8 mouse cellular contexts compared by ENCODE assay signal in the genomic region with DNA sequence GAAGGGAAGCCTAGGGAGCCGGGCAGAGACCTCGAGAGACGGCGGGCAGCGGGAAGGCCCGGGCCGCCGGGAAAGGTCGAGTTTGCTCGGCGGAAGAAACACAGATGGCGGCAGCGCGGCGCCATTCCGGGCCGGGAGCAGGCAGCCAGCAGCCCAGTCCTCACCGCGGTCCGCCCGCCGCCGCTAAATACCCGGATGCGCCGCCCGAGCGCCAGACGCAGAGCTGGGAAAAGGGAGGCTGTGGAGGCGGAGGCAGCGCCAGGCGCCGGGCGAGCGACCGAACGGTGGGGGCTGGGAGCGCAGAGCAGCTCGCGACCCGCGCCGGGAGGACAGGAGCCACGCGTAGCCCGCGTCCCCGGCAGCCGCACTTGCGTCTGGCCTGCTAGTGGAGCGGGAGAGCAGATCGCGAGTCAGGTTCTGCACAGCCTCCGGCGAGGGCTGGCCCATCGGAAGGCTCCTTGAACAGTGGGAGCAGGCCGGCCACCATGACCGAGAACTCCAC. TPM values are rescaled to one million over a fixed set of nuclear protein-coding genes. Genes with fewer than 3 reads are reported as not detected.
A peak's percentile ranks its signal among the peaks of the same experiment; 100 is the strongest.
DNase-seq lines count a peak whose midpoint lies in the region; ATAC-seq and TF ChIP-seq lines count a peak whose summit lies in the region.

Gene H1f0 (plus strand): TSS at position 214 of the 502 bp plus-strand sequence.

- H3K27ac ChIP-seq in intestine, postnatal 0 days (ENCODE audit: low read depth, low read length), result peak within 1 kb of the TSS; percentile 98
- peak within 1 kb of the TSS; percentile 100 for H3K27ac ChIP-seq in midbrain, embryonic 10.5 days (replicated peaks)

- peak; percentile 89 for DNase-seq in adrenal gland, adult 8-10 months
- peak; percentile 84 for DNase-seq in embryo, embryonic 11.5 days (ENCODE audit: low read depth, low spot score)
- DNase-seq in gonadal fat pad, adult 2 months (ENCODE audit: low read depth), result no peak
- peak; percentile 95 to 96 for DNase-seq in left cerebral cortex, postnatal 36 days (ENCODE audit: low spot score in 2 of 2)
- DNase-seq in midbrain, embryonic 10.5 days (ENCODE audit: low spot score), result peak; percentile 96
- peak; percentile 87 to 90 for DNase-seq in right cerebral cortex, postnatal 36 days (ENCODE audit: low spot score in 2 of 2)
- DNase-seq in urinary bladder, postnatal 4 days (ENCODE audit: low spot score in 2 of 2), result peak; percentile 94 to 96

- no peaks in the 10 kb centered on the region for H3K9me3 ChIP-seq in intestine, postnatal 0 days (ENCODE audit: control insufficient read depth)
- H3K9me3 ChIP-seq in midbrain, embryonic 10.5 days (replicated peaks), result no peaks in the 10 kb centered on the region

- peak within 1 kb of the TSS; percentile 84 for H3K4me3 ChIP-seq in intestine, postnatal 0 days (ENCODE audit: low read depth, low read length)
- peak within 1 kb of the TSS; percentile 85 for H3K4me3 ChIP-seq in midbrain, embryonic 10.5 days

- 0 out of 2 replicates have a peak, but pooled peaks cover 2% of the 10 kb centered on the region for H3K4me1 ChIP-seq in intestine, postnatal 0 days (replicated peaks; ENCODE audit: control insufficient read depth, insufficient read depth, low read length)
- H3K4me1 ChIP-seq in midbrain, embryonic 10.5 days, result peaks cover 59% of the 10 kb centered on the region

- WGBS in intestine, postnatal 0 days, result under 1% methylated on average over 52 of the region's 58 CpGs
- under 1% methylated on average over 58 of the region's 58 CpGs for WGBS in midbrain, embryonic 10.5 days

- TF ChIP-seq CTCF in intestine, postnatal 0 days (IDR thresholded peaks at IDR 0.05; ENCODE audit: low read depth), result no peak

- H3K4me2 ChIP-seq in intestine, postnatal 0 days (replicated peaks; ENCODE audit: low read depth), result peak within 1 kb of the TSS; percentile 75

- no peaks in the 10 kb centered on the region for H3K36me3 ChIP-seq in intestine, postnatal 0 days (ENCODE audit: control insufficient read depth, insufficient read depth)
- no peaks in the 10 kb centered on the region for H3K36me3 ChIP-seq in midbrain, embryonic 10.5 days

- peak within 1 kb of the TSS; percentile 98 for H3K9ac ChIP-seq in intestine, postnatal 0 days (ENCODE audit: low read depth, low read length)

- intact Hi-C loops in left cerebral cortex, postnatal 36 days (cut with DNase I), result no loop called here

- H3K27me3 ChIP-seq in intestine, postnatal 0 days (replicated peaks; ENCODE audit: control insufficient read depth, insufficient read depth, low read length), result no peaks in the 10 kb centered on the region
- H3K27me3 ChIP-seq in midbrain, embryonic 10.5 days (ENCODE audit: low read depth, poor library complexity, severe bottlenecking), result peaks cover 40% of the 10 kb centered on the region

- peak; percentile 75 for ATAC-seq in intestine, postnatal 0 days

RNA-seq across cellular contexts. Expression of gene H1f0, which starts in this region (rescaled TPM):
- total RNA-seq in adrenal gland, adult 8-10 months (2022), result 100 to 1,000 TPM; 122 to 250 (median 176) TPM
- 71.6 and 91.7 TPM in 2 replicates for polyA plus RNA-seq in gonadal fat pad, adult 2 months (2012; rRNA removed)
- polyA plus RNA-seq in intestine, postnatal 0 days (2015; fragmentation: Nextera tagmentation; extraction: Ambion mirVana), result 298 and 319 TPM in 2 replicates
- 100 to 1,000 TPM in 1 of 2 experiments, 10 to 100 TPM in 1; 87.0 to 113 TPM for total RNA-seq in left cerebral cortex, postnatal 36 days (2021)
- polyA plus RNA-seq in midbrain, embryonic 10.5 days (2016; fragmentation: Nextera tagmentation; extraction: Ambion mirVana), result 421 and 499 TPM in 2 replicates
